In genomic region chr11:69059357-69059974, GRCm38 (mm10) we compare ENCODE assay signal across 8 mouse cellular contexts. TPM values are rescaled to one million over a fixed set of nuclear protein-coding genes. Genes with fewer than 3 reads are reported as not detected.
A peak's percentile ranks its signal among the peaks of the same experiment; 100 is the strongest.
DNase-seq lines count a peak whose midpoint lies in the region; ATAC-seq lines count a peak whose summit lies in the region.

TSS of gene Borcs6 (plus strand) at chr11:69059717.

- H3K27ac ChIP-seq in embryonic facial prominence, embryonic 14.5 days (replicated peaks; ENCODE audit: low read depth, low read length) = peak within 1 kb of the TSS; percentile 86
- peak within 1 kb of the TSS; percentile 85 for H3K27ac ChIP-seq in kidney, embryonic 14.5 days (ENCODE audit: low read depth, low read length)
- H3K27ac ChIP-seq in limb, embryonic 15.5 days = peak within 1 kb of the TSS; percentile 95

- peak within 1 kb of the TSS; percentile 96 for H3K4me2 ChIP-seq in embryonic facial prominence, embryonic 14.5 days (ENCODE audit: low read depth, low read length)
- H3K4me2 ChIP-seq in kidney, embryonic 14.5 days (replicated peaks; ENCODE audit: low read depth, low read length) = peak within 1 kb of the TSS; percentile 96
- peak within 1 kb of the TSS; percentile 93 for H3K4me2 ChIP-seq in limb, embryonic 15.5 days

- no peaks in the 10 kb centered on the region for H3K27me3 ChIP-seq in embryonic facial prominence, embryonic 14.5 days (replicated peaks; ENCODE audit: control insufficient read depth, insufficient read depth, low read length)
- H3K27me3 ChIP-seq in kidney, embryonic 14.5 days (ENCODE audit: control insufficient read depth, insufficient read depth, low read length) = no peaks in the 10 kb centered on the region
- no peaks in the 10 kb centered on the region for H3K27me3 ChIP-seq in limb, embryonic 15.5 days

- no peaks in the 10 kb centered on the region for H3K9me3 ChIP-seq in embryonic facial prominence, embryonic 14.5 days (ENCODE audit: control insufficient read depth, low read length)
- no peaks in the 10 kb centered on the region for H3K9me3 ChIP-seq in kidney, embryonic 14.5 days (ENCODE audit: control insufficient read depth, low read length)
- H3K9me3 ChIP-seq in limb, embryonic 15.5 days = no peaks in the 10 kb centered on the region

- peak; percentile 99 for DNase-seq in 3T3-L1 (ENCODE audit: low read depth, low spot score)
- peak; percentile 82 to 87 for DNase-seq in adrenal gland, postnatal 4 days (ENCODE audit: low spot score in 2 of 2)
- DNase-seq in embryonic facial prominence, embryonic 14.5 days (ENCODE audit: low spot score) = peak; percentile 99
- DNase-seq in heart, adult 8-10 months (ENCODE audit: low spot score) = peak; percentile 96
- DNase-seq in monocyte, adult 2 months (ENCODE audit: low read depth in 1 of 2, low spot score in 2 of 2) = peak; percentile 83 to 86
- DNase-seq in spleen, postnatal 36 days (ENCODE audit: low spot score in 2 of 2) = peak; percentile 98

- peak; percentile 93 for ATAC-seq in embryonic facial prominence, embryonic 14.5 days (ENCODE audit: low read depth)
- ATAC-seq in kidney, embryonic 14.5 days (ENCODE audit: low FRiP score, low TSS enrichment) = peak; percentile 90
- peak; percentile 91 for ATAC-seq in limb, embryonic 15.5 days (ENCODE audit: insufficient number of reproducible peaks, low FRiP score, low TSS enrichment, low read depth)

- H3K4me3 ChIP-seq in embryonic facial prominence, embryonic 14.5 days (ENCODE audit: low read depth, low read length) = peak within 1 kb of the TSS; percentile 97
- H3K4me3 ChIP-seq in kidney, embryonic 14.5 days (ENCODE audit: low read length) = peak within 1 kb of the TSS; percentile 89
- H3K4me3 ChIP-seq in limb, embryonic 15.5 days = peak within 1 kb of the TSS; percentile 96

- peaks cover 19% of the 10 kb centered on the region for H3K4me1 ChIP-seq in embryonic facial prominence, embryonic 14.5 days (ENCODE audit: control insufficient read depth, insufficient read depth, low read length)
- H3K4me1 ChIP-seq in kidney, embryonic 14.5 days (ENCODE audit: control insufficient read depth, insufficient read depth, low read length) = peaks cover 20% of the 10 kb centered on the region
- peaks cover 33% of the 10 kb centered on the region for H3K4me1 ChIP-seq in limb, embryonic 15.5 days

- WGBS in embryonic facial prominence, embryonic 14.5 days = under 1% methylated on average over 59 of the region's 64 CpGs
- under 1% methylated on average over 63 of the region's 64 CpGs for WGBS in kidney, embryonic 14.5 days
- WGBS in limb, embryonic 15.5 days = under 1% methylated on average over 64 of the region's 64 CpGs

- H3K36me3 ChIP-seq in embryonic facial prominence, embryonic 14.5 days (ENCODE audit: control insufficient read depth, insufficient read depth, low read length) = 0 out of 2 replicates have a peak, but pooled peaks cover under 1% of the 10 kb centered on the region
- H3K36me3 ChIP-seq in kidney, embryonic 14.5 days (ENCODE audit: control insufficient read depth, insufficient read depth, low read length) = 0 out of 2 replicates have a peak, but pooled peaks cover under 1% of the 10 kb centered on the region
- no peaks in the 10 kb centered on the region for H3K36me3 ChIP-seq in limb, embryonic 15.5 days

- peak within 1 kb of the TSS; percentile 90 for H3K9ac ChIP-seq in embryonic facial prominence, embryonic 14.5 days (ENCODE audit: low read depth, low read length)
- peak within 1 kb of the TSS; percentile 83 for H3K9ac ChIP-seq in kidney, embryonic 14.5 days (ENCODE audit: low read depth, low read length)
- H3K9ac ChIP-seq in limb, embryonic 15.5 days = peak within 1 kb of the TSS; percentile 86

RNA-seq across cellular contexts. Expression of gene Borcs6, which starts in this region (rescaled TPM):
- 10 to 100 TPM; 24.3 to 26.0 TPM for total RNA-seq in adrenal gland, postnatal 4 days (2021)
- 12.1 and 12.4 TPM in 2 replicates for polyA plus RNA-seq in embryonic facial prominence, embryonic 14.5 days (2014; fragmentation: Nextera tagmentation; extraction: Ambion mirVana)
- 10 to 100 TPM; 16.1 to 18.7 (median 17.1) TPM for total RNA-seq in heart, adult 8-10 months (2022)
- polyA plus RNA-seq in kidney, embryonic 14.5 days (2014; fragmentation: Nextera tagmentation; extraction: Ambion mirVana) = 6.6 and 7.5 TPM in 2 replicates
- polyA plus RNA-seq in limb, embryonic 15.5 days (2015; fragmentation: Nextera tagmentation; extraction: Ambion mirVana) = 12.9 and 13.7 TPM in 2 replicates

Comparison
In these comparisons a context has a peak if more than half of its experiments do, and no peak if none do; other contexts are left out.
1. Peak in every context shown above with its lines: DNase-seq, ATAC-seq, H3K4me3 ChIP-seq and H3K27ac ChIP-seq.